Mouse (Mus musculus) adrenal gland, postnatal 36 days (tissue): ENCODE results near the gene Gm26920. TPM values are rescaled to one million over a fixed set of nuclear protein-coding genes. Genes with fewer than 3 reads are reported as not detected.
A peak's percentile ranks its signal among the peaks of the same experiment; 100 is the strongest.
"Not testable (repeated sequence)": the region's sequence is repeated elsewhere in the genome, so short reads cannot be mapped to it uniquely, and the experiment has no call there.

Source experiments
- DNase-seq, 2 experiments: peaks; one replicate each; pipeline ENCODE4 v3.0.0; 2021; ENCODE audit warnings: mixed read lengths in 1 of 2
- long read RNA-seq, 2 experiments: library from polyadenylated mRNA; stranded (forward); transcript quantifications; one replicate each; pipeline ENCODE4 v2.0.0; 2021; ENCODE audit warnings: borderline sequencing depth in 2 of 2
- total RNA-seq, 2 experiments: library from RNA; stranded (reverse); gene quantifications; 2 replicates each; pipeline ENCODE4 v1.2.3; 2021

Gene Gm26920
- total RNA-seq: not detected
- long read RNA-seq, experiment 1, partial matches to known transcripts: 1 of 2 reads
- long read RNA-seq, experiment 1, other reads (novel, unspliced or antisense): 1 of 2 reads
- long read RNA-seq, experiment 2, partial matches to known transcripts: 0 of 1 reads
- long read RNA-seq, experiment 2, other reads (novel, unspliced or antisense): 0 of 1 reads

DNA sequence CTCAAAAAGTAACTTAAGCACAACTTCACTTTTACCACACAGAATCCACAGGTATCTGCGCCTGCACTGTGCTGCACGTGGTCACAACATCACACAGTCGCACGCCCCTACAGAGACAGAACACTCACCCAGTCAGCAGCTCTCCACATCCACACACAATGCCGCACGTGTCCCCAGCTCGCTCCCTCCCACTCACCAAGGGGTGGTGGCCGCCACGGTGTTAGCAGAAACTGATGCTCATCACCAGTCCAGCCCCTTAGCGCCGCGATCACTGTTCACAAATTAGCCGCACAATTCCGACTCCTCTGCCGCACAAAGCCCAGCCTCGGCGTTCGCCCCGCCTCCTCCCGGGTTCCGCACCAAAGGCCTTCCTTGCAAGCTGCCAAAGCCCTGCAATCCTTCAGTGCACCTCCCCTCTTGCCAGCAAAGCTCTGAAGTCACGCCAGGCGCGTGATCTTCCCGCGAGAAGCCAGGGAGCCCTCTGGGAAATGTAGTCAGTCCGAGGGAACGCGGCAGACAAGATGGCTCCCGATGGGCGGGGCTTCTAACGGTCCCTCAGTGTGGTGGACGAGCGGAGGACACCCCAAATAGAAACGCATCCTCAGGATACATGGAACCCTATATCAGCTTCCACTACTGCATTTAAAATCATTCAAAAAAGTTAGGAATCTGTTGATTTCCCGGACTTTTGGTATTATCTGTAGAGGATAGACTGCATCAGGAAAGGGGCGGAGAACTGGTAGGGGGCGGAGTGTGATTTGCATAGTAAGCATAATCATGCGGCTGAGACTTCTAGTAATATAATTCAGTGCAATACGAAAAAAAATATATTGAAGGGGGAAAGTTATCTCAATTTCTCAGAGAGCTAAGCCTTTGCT is at the start of gene Gm26920, which contains the start of gene Zfp566:
TSS of gene Gm26920 (minus strand) at position 319 of the 878 bp plus-strand sequence.
TSS of gene Zfp566 (minus strand) at position 436 of the 878 bp plus-strand sequence.
- peak; percentile 97 for DNase-seq

DNA sequence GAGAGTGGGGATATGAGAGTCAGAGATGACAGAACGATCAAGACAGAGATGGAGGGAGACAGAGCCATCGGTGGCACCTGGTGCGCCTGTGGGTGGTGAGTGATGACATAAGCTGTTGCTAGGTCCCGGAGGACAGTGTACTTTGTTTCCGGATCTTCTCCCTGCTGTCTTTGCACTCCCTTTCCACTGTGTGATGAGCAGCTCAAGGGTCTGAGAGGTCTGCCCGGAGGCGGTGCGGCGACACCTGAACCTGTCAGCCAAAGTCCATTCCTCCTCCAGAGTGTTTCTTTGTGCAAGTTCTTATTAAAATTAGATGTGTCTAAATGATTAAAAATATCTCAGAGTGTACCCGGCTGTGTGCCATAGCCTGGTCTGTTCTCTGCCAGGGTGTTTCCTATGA is 46.6 kb upstream of the Gm26920 start:
- no peak for DNase-seq

DNA sequence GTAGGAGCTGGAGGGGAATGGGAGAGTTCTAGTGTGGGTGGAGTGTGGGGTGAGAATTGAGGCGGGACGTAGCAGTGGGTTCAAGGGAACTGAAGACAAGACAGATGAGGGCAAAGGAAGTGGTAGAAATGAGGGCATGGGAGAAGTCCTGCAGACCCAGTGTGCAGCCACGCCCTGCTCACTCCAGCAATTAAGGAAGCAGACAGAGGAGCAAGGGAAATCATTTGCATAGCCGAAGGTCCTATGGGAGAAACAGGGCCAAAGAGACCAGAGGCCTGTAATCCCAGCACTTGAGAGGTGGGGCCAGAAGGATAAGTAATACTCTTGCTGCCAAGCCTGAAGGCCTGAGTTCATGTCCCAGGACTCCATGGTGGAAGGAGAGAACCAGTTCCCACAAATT is 42.2 kb upstream of the Gm26920 start:
- DNase-seq: no peak

DNA sequence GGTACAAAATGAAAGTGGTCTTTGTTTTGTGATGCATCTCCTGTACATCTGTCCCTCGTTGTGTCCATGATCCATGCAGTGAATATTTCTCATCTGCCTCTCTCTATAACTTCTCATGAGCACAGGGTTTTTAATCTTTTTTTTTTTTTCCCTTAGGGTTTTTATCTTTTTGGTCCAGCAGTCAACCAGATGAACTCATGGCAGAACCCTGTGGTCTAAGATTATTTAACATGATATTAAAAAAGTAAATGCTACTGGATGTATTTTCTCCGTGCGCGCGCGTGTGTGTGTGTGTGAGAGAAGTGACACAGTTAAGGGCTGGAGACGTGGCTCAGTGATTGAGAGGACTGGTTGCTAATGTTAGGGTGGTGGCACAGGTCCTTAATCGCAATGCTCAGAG is 39.7 kb upstream of the Gm26920 start:
- no peak for DNase-seq

DNA sequence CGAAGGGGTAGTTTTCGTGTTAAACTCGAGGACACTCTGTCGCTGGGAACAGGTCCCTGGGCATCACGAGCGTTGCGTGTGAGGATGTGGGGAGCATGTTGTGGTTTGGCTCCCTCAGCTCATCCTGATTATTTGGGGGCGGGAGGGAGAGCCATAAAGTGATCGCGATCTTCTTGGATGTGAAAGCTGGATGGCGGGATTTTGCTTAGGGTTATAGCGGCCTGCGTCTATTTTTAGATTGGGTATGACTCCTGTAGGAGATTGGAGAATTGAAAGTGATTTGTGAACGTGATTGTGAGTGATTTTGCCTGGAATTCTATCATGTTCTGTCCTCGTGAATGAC is 31.9 kb upstream of the Gm26920 start:
- DNase-seq: no peak

GRCm38 (mm10) chr7:30121308-30122187 is 31.3 kb upstream of the Gm26920 start, which contains the start of gene Zfp382:
Gene Zfp382 (plus strand): TSS chr7:30121942.
- DNase-seq: peak; percentile 95 to 96

DNA sequence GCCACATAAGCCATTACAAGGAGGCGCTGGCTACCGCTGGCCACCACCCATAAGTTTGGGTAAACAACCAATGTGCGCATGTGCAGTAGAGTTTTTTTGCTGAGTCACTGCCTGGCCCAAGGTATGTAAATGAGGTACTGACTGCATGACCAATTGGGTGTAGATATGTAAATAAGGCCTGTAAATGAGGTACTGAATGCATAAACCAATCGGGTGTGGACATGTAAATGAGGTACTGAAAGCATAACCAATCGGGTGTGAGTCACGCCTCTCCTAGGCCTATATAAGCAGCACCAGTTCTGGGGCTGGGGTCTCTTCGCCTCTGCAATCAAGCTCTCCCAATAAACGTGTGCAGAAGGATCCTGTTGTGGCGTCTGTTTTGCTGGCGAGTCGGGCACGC is 27.7 kb upstream of the Gm26920 start:
- not testable (repeated sequence) for DNase-seq

GRCm38 (mm10) chr7:30116076-30116475 is 25.9 kb upstream of the Gm26920 start:
- no peak for DNase-seq

- DNase-seq: no peak
Observed at GRCm38 (mm10) chr7:30099297-30099696, 9.1 kb upstream of the Gm26920 start.

DNA sequence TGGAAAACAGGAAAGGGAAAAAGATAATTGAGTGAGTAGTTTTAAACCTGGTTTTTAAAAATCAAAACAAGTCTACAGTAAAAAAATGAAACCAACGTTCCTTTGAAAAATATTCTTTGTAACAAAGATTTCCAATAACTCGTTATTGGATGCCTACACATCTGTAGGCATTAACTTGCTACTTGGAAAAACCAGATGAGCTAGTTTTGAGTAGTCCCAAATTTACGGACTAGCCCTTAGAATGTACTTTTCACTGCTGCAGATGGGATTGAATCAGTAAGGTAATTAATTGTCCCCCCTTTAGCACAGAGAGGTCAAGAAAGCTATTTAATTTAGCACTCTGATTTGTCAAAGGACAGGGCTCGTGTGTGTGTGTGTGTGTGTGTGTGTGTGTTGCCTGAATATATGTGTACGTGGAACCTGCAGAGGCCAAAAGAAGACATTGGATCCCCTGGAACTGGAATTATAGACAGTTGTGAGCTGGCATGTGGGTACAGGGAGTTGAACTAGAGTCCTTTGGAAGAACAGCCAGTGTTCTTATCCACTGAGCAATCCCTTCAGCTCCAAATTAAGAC is 5.4 kb upstream of the Gm26920 start:
- no peak for DNase-seq

- peak; percentile 92 for DNase-seq
Observed at GRCm38 (mm10) chr7:30094646-30095429, 4.6 kb upstream of the Gm26920 start, which contains the start of gene Zfp260. Gene Zfp260 (plus strand): TSS chr7:30094777.

GRCm38 (mm10) chr7:30093918-30094415 is 3.8 kb upstream of the Gm26920 start:
- DNase-seq: no peak

DNA sequence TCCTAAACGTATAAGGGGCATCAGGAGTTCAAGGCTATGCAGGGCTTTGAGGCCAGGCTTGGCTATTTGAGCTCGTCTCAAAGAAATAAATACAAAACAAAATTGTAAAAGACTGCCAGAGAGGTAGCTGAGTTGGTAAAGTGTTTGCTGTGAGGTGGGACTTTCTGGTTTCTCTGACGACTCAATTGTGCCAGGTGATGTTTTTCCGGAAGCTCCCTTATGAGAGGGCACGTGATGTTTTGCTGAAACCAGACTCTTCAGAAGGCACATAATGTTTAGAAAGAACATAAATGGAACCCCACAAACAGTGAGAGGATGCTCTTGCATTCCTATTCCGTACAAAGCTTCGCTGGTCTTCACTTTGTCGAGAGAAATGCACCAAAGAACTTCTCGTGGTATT is 2.5 kb upstream of the Gm26920 start:
- no peak for DNase-seq

- no peak for DNase-seq
Observed at GRCm38 (mm10) chr7:30090970-30091585, 868 bp upstream of the Gm26920 start.

GRCm38 (mm10) chr7:30089405-30089804 is 805 bp downstream of the Gm26920 start:
- no peak for DNase-seq

- DNase-seq: no peak
Observed at GRCm38 (mm10) chr7:30086524-30086923, 3.7 kb downstream of the Gm26920 start.

- DNase-seq: peak; percentile 89 to 91
Observed at GRCm38 (mm10) chr7:30072146-30073028, 17.8 kb downstream of the Gm26920 start, which contains the start of gene Zfp82. Gene Zfp82 (minus strand): TSS chr7:30072900.

DNA sequence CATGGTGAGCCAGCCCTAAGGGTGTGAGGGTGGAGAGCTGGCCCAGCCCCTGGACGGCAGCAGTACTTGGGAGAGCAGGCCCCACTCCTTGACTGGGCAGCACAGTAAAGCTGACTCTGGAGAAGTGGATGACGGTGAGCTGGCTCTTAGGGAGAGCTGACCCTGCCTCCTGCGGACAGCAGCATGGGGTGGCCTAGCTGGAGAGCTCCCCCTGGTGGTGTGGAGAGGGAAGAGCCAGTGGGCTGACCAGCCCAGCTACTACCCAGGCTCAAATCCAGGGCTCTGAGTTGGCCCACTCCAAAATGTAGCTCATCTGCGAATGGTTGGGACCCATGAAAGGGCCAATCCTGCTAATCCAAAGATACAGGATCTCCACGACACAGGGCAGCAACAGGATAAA is 25.6 kb downstream of the Gm26920 start:
- no peak for DNase-seq

DNA sequence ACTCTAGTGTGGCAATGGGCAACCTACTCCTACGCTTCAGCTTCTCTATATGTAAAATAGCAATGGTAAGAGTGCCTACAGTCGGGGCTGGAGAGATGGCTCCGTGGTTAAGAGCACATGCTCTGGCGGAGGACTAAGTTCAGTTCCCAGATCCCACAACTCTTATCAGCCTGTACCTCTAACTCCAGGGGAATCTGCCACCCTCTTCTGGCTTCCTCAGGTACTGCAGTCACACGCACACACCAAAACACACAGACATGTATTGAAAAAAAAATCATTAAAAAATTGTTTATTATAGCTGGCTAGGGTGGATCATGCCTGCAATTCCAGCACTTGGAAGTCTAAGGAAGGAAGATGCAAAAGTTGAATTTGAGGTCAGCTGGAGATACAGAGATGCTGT is 27.7 kb downstream of the Gm26920 start:
- DNase-seq: peak in 1 of 2 experiments; percentile 6
